Mouse (Mus musculus) neutrophil, adult 83 days (primary cell): Measurements from ENCODE around the gene Spns3. TPM values are rescaled to one million over a fixed set of nuclear protein-coding genes. Genes with fewer than 3 reads are reported as not detected.

Experiments
- total RNA-seq, 2 experiments: library from RNA; stranded (reverse); gene quantifications; one replicate each; pipeline ENCODE4 v1.2.4; 2023

Gene Spns3
- 10 to 100 TPM in 1 of 2 experiments, 1 to 10 TPM in 1; 9.6 to 10.8 TPM for total RNA-seq

DNA sequence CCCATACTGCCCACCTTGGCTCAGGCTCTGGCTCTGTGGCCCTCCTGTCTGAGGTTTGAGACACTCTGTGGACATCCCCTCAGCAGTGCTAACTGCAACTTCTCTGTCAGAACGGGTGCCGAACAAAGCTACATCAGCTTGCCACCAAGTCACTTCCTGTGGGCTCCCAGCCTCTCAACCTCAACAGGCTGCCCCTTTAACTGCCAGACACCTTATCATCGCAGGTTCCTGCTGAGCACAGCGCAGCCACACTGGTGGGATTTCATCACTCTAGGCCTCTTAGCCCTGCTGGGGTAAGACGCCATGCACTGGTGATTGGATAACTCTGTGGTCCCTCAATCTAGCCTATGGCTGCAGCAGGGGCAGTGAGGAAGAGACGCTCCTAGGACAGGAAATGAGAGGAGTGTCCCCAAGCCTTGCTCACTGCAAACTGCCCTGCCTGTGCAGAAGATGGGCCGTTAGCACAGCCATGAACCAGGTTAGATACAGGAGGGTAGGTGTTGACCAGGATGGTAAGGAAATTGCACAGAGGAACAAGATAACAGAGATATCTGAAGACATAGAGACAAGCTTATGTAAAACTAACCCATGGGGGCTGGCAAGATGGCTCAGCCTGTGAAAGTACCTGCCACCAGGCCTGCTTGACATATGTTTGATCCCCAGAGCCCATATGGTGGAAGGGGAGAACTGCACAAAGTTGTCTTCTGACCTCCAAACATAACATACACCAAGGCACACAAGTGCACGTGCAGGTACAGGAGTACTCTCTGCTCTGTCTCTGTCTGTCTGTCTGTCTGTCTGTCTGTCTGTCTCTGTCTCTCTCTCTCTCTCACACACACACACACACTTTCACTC is at the start of gene Spns3:
Gene Spns3 (minus strand): TSS at position 373 of the 855 bp plus-strand sequence.

DNA sequence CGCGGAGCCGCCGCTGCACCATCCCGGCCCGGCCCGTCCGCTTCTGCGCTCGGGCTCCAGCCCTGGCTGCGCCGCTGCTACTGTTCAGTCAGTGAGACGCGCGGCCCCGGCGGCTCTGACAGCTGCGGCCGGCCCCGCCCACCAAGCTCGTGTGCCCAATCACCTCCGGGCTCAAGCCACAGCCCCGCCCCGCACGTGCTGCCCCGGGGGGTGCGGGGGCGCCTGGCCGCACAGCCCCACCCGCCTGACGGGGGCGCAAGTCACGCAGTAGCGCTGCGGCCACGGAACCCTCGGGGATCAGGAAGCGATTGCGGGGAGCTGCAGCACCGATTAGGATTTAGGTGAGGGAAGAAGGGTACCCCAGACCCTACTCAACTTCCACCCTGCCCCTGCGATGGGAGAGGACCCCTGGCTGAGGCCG is 60.4 kb downstream of the Spns3 start, which contains the start of gene Spns2:
Gene Spns2 (minus strand): TSS at position 24 of the 421 bp plus-strand sequence.

Other genes with a start within 250 kb of the Spns3 start
- 10 to 100 TPM; 16.2 to 16.9 TPM for gene Xaf1, start 248.9 kb downstream of the Spns3 start, total RNA-seq
- under 1 TPM in 1 of 2 experiments, not detected in 1; 0.24 TPM for gene Fbxo39, start 236.1 kb downstream of the Spns3 start, total RNA-seq
- gene Tekt1, start 188.1 kb downstream of the Spns3 start, total RNA-seq: not detected
- under 1 TPM; 0.18 to 0.24 TPM for gene Smtnl2, start 138.8 kb downstream of the Spns3 start, total RNA-seq
- not detected for gene Ggt6, start 115.0 kb downstream of the Spns3 start, total RNA-seq
- 10 to 100 TPM; 33.5 to 37.5 TPM for gene Mybbp1a, start 109.2 kb downstream of the Spns3 start, total RNA-seq
- gene Spns2, start 60.6 kb downstream of the Spns3 start, total RNA-seq: 1 to 10 TPM in 1 of 2 experiments, under 1 TPM in 1; 0.68 to 1.2 TPM
- 10 to 100 TPM; 18.0 to 22.5 TPM for gene Ube2g1, start 56.8 kb upstream of the Spns3 start, total RNA-seq
- gene Ankfy1, start 139.5 kb upstream of the Spns3 start, total RNA-seq: 10 to 100 TPM; 65.0 to 77.2 TPM
- 1 to 10 TPM; 5.3 to 5.9 TPM for gene Cyb5d2, start 245.6 kb upstream of the Spns3 start, total RNA-seq
- gene Zzef1, start 245.7 kb upstream of the Spns3 start, total RNA-seq: 10 to 100 TPM; 64.4 to 66.5 TPM